Mouse (Mus musculus) natural killer cell, adult 2 months (primary cell): Measurements from ENCODE around the gene Tnik.

ENCODE experiments used
- DNase-seq, 2 experiments: peaks; one replicate each; pipeline ENCODE4 v3.0.0; 2022; ENCODE audit warnings: low spot score in 2 of 2

Tnik gene

GRCm38 (mm10) chr3:28606741-28607140 is 343.7 kb downstream of the Tnik start:
- no peak for DNase-seq

DNA sequence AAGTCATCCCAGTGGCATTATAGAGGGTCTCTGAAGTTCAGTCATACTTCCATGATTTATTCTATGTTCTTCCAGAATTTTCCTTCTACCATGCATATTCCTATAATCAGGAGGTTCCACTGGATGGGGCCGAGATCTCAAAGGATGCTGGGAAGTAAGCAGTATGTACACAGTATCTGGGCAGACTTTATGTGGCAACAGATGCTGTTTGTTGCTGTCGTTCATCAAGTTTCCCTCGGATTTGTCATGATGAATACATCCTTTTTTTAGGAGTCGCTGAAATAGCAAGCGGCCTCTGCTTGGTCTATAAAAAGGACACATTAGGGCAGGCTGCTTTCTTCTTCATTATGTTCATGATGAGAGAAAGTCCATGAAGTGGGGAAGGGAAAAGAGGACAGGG is 349.3 kb downstream of the Tnik start:
- no peak for DNase-seq

- no peak for DNase-seq
These were observed 353.4 kb downstream of the Tnik start for GRCm38 (mm10) chr3:28616386-28616785.

DNA sequence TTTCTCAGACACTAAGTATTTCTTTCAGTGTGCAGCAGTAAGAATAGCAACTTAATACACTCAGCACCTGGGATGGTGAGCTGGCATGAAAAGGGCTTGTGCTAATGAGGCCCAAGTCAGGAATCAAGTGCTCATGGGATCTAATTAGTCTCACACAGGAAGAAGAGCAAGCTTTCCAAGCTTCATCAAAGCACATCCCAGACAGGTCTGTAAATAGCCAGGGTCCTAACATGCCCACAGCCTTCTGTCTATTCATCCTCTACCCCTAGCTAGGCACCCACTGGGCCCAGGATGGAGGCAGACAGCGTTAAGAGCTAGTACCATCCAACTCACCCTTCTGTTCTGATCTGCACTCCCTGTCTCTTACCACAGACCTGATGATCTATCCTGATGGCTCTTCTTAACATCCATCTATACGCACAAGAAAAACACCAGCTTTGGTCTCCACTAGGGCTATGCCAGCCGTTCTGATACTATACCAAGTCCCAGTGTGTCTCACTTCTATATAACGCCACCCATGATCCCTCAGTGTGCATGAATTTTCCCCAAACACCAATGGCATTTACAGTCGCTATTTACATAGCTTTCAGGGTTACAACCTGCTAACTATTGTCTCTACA is 354.1 kb downstream of the Tnik start:
- DNase-seq = no peak

GRCm38 (mm10) chr3:28621792-28622191 is 358.8 kb downstream of the Tnik start:
- DNase-seq = no peak

GRCm38 (mm10) chr3:28626816-28627215 is 363.8 kb downstream of the Tnik start:
- no peak for DNase-seq

- DNase-seq = no peak
These were observed 373.8 kb downstream of the Tnik start for GRCm38 (mm10) chr3:28636778-28637177.

- DNase-seq = no peak
These were observed 375.9 kb downstream of the Tnik start for GRCm38 (mm10) chr3:28638957-28639356.

DNA sequence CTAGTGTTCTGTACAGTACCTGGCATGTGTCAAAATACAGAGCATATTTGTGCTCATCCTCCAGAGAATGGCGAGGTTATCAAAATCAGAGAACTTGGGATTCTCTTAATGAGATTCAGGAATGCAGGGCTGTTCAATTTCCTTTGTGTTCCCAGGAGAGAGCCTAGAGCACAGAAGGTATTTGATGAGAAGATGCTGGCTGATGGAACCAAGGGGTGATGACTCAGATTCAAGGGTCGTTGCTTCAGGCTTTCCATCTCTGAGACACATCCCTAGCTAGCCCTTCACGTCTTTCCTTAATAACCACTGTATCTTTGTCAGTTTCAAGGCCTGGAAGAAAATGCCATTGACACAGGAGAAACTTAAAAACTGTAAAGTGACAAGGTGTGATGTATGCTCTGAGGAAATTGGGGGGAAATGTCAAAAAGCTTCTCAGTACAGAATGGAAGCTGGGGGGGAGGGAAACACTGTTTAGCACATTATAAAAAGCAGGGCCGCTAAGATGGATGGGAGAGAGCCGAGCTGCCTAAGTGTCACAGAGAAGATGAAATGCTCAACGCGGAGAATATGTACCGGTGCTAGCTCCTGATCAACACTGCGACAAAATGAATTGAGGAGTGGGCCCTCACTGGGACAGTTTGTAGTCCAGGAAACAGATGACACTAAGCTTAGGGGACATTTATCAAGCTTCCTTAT is 380.4 kb downstream of the Tnik start:
- DNase-seq = no peak

- DNase-seq = no peak
These were observed 389.6 kb downstream of the Tnik start for GRCm38 (mm10) chr3:28652574-28652973.

DNA sequence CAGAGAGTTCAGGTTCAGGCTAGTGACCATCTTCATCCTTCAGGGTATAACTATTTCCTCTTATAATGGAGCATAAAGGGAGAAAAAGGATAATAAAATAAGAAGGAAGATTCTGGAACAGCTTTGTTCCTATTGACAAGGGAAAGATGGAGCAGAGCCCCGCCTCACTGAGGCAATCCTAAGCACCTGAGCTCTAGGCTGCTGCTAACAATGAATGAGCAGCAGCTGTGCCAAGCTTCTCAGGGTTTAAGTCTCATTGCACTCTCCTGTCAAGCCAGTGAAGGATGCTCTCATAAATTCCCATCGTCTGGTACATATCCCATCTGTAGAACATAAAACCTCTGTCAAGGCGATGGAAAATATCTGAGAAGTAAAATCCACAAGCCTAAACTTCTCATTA is 390.0 kb downstream of the Tnik start:
- no peak for DNase-seq

DNA sequence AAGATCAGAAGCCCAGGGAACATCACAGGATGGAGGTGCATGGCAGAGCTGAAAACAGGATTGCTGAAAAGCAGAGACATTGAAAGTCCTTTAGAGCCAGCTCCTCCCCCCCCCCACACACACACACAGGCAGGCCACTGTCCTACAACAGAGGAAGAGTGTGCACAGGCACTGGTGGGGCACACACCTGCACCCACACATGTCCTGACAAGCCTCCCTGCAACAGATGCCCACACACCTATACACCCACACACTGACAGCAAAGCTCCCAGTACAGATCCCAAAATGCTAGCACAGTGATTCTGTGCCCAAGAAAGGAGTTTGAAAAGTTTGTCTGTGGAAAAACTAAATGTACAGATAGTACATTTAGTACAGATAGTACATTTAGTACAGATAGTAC is 391.7 kb downstream of the Tnik start:
- no peak for DNase-seq

DNA sequence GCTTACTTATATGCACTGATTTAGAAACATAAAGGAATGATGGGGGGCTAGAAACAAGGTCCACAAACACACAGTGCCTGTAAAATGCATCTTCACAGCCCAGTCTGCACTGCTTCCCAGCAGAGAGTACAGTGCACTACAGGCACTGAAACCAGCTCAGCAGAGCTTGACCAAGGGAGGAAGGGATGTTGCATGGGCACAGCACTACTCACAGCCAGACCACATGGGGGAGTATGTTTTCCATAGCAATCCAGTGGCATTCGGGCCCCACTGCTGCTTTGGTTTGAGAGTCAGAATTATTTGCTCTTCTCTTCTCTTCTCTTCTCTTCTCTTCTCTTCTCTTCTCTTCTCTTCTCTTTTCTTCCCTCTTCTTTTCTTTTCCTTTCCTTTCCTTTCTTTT is 395.3 kb downstream of the Tnik start:
- no peak for DNase-seq

GRCm38 (mm10) chr3:28680851-28681250 is 417.8 kb downstream of the Tnik start:
- DNase-seq = no peak

GRCm38 (mm10) chr3:28681866-28682265 is 418.9 kb downstream of the Tnik start:
- DNase-seq = no peak

DNA sequence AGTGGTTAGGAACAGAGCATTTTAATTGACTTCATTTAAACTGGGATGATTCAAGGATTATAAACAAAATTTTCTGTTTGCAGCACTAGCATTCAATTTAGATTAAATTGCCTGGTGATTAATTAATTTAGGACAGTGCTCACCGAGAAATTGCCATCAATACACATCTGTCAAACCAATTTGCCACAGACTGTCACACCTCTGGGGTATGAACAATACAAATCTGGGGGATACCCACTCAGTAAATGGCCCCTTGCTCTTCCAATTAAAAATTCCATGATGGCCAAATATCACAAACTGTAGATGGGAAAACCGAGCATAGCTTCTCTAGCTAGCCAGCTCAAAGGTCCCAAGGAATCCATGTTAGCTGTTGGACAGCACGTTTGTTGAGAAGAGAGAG is 419.4 kb downstream of the Tnik start:
- DNase-seq = no peak

DNA sequence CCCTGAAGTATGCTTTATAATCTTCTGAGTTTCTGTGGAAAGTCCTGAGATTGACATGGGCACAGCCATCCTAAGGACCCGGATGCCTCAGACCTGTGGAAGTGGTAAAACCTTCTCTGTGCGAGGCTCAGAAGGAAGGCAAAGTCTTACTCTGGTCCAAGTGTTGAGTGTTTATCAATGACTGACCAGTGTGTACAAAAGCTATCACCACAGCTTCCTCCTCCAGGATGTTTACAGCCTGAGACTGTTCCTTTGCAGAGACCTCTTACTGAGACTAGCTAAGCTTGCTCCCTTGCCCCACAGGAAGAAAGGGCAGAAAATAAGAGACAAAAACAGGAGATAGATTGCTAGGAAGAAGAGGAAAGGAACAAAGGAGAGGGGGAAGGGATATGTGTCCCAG is 422.5 kb downstream of the Tnik start:
- DNase-seq = no peak

DNA sequence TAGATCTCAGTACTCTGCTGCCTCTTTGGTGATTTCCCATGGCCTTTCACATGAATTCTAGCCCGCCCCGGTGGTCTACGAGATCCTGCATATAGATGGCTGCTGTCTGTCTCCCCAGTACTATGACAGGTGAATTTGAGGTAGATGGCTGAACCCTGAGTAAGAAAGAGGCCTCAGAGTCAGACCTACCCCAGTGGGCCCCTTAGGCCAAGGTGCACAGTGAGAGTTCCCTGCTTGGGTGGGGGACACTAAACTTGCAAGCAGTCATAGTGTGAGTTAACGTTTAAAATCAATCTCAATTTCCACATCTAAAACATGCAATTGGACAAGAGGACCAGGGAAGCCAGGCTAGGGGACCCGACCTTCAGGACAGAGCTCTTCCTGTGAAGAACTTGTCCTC is 431.8 kb downstream of the Tnik start:
- DNase-seq = no peak

DNA sequence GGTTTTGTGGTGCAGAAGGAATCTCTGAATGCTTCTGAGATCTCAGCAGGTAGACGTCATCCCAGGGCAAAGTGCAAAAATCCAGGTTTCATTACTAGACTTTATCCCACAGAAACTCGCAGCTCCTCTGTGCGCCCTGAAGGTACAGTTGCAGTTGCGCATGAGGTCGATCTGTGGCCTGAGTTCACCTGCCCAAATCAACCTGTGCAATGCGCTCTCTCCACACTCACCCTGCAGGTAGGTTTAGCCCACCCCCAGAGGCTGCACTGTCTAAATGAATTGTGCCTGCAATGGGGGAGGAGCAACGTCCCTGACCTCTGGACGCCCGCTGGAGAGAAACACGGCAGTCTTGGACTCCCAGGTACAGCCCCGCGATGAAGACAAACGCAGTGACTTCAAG is 432.6 kb downstream of the Tnik start:
- DNase-seq = no peak

GRCm38 (mm10) chr3:28696162-28696561 is 433.1 kb downstream of the Tnik start:
- no peak for DNase-seq

GRCm38 (mm10) chr3:28697797-28698196 is 434.8 kb downstream of the Tnik start, which contains the start of gene Slc2a2:
Slc2a2 (plus strand) TSS chr3:28697903.
- DNase-seq = no peak

DNA sequence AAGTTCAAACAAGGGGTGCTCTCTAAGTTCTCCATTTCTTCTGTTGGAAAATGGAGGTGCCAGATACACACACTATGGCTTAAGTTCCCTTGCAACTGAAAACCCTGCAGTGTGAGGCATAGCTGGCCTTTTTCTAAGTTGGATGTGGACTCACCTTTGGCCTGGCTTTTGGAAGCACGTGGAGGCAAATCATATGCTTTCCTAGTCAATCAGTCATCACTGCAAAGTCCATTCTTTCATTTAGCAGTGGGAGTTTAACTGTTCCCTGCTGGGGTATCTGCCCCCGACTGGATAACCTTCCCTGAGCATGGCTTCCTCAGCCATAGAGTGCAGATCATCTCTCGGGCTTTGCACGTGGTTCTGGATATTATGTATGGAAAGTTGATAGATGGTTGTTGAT is 436.6 kb downstream of the Tnik start:
- DNase-seq = no peak

- DNase-seq = no peak
These were observed 442.6 kb downstream of the Tnik start for GRCm38 (mm10) chr3:28705522-28706137.
